Mouse (Mus musculus): ENCODE results near the gene Gm28053. TPM values are rescaled to one million over a fixed set of nuclear protein-coding genes. Genes with fewer than 3 reads are reported as not detected.

The Gm28053 gene
- total RNA-seq, 2 experiments from 2014 or later, result 2.1 to 5.2 TPM

Other genes starting within 250 kb of the Gm28053 start
- 10 to 100 TPM; 42.3 to 47.3 TPM for gene Atp6v0e2, start 181.0 kb upstream of the Gm28053 start, total RNA-seq (2021)
- 10 to 100 TPM; 11.9 to 14.1 TPM for gene Lrrc61, start 163.8 kb upstream of the Gm28053 start, total RNA-seq (2021)
- gene Rarres2, start 145.8 kb upstream of the Gm28053 start, total RNA-seq (2021), result 10 to 100 TPM; 40.1 to 47.0 TPM
- gene Gm45021, start 129.0 kb upstream of the Gm28053 start, total RNA-seq (2021), result not detected
- gene Repin1, start 124.7 kb upstream of the Gm28053 start, total RNA-seq (2021), result 10 to 100 TPM; 18.5 to 25.2 TPM
- 1 to 10 TPM in 1 of 2 experiments, not detected in 1; 5.4 TPM for gene Gm44965, start 124.7 kb upstream of the Gm28053 start, total RNA-seq (2021)
- gene Zfp775, start 116.5 kb upstream of the Gm28053 start, total RNA-seq (2021), result 1 to 10 TPM; 5.1 TPM
- under 1 TPM; 0.36 to 0.47 TPM for gene AI854703, start 91.8 kb upstream of the Gm28053 start, total RNA-seq (2021)
- 1 to 10 TPM; 4.0 to 7.4 TPM for gene Gimap8, start 71.4 kb upstream of the Gm28053 start, total RNA-seq (2021)
- gene Gimap9, start 42.5 kb upstream of the Gm28053 start, total RNA-seq (2021), result 1 to 10 TPM; 2.2 to 2.3 TPM
- gene Gimap4, start 34.1 kb upstream of the Gm28053 start, total RNA-seq (2021), result 10 to 100 TPM; 13.5 to 16.5 TPM
- gene Gimap6, start 10.4 kb upstream of the Gm28053 start, total RNA-seq (2021), result 10 to 100 TPM; 24.2 to 29.4 TPM
- gene Gimap7, start within 50 bp of the Gm28053 start, total RNA-seq (2021), result not detected
- 1 to 10 TPM; 7.9 to 9.1 TPM for gene Gimap1, start 20.4 kb downstream of the Gm28053 start, total RNA-seq (2021)
- gene Gimap5, start 27.6 kb downstream of the Gm28053 start, total RNA-seq (2021), result 1 to 10 TPM; 4.9 to 7.4 TPM
- gene Gimap3, start 52.2 kb downstream of the Gm28053 start, total RNA-seq (2021), result under 1 TPM; 0.16 to 0.20 TPM
- 10 to 100 TPM; 10.8 to 15.2 TPM for gene Tmem176a, start 122.3 kb downstream of the Gm28053 start, total RNA-seq (2021)
- 10 to 100 TPM; 32.9 to 45.7 TPM for gene Tmem176b, start 122.9 kb downstream of the Gm28053 start, total RNA-seq (2021)
- not detected for gene Aoc1, start 154.3 kb downstream of the Gm28053 start, total RNA-seq (2021)
- gene 1600015I10Rik, start 211.3 kb downstream of the Gm28053 start, total RNA-seq (2021), result not detected